Mouse (Mus musculus): Measurements from ENCODE around the gene Fam173b.

Fam173b gene

GRCm38 (mm10) chr15:31587789-31588188 lies 13.9 kb upstream of the Fam173b start:
- no peak for DNase-seq

- no peak for DNase-seq
Observed at GRCm38 (mm10) chr15:31588989-31589640, 12.5 kb upstream of the Fam173b start.

GRCm38 (mm10) chr15:31590176-31590575 lies 11.5 kb upstream of the Fam173b start:
- DNase-seq, result no peak

GRCm38 (mm10) chr15:31592531-31592930 lies 9.1 kb upstream of the Fam173b start:
- no peak for DNase-seq

GRCm38 (mm10) chr15:31594260-31594659 lies 7.4 kb upstream of the Fam173b start:
- DNase-seq, result no peak

- DNase-seq, result no peak
Observed at GRCm38 (mm10) chr15:31595651-31596050, 6.0 kb upstream of the Fam173b start.

GRCm38 (mm10) chr15:31599834-31600233 lies 1.8 kb upstream of the Fam173b start:
- DNase-seq, result no peak

GRCm38 (mm10) chr15:31601279-31601645 lies 390 bp upstream of the Fam173b start:
- DNase-seq, result no peak

GRCm38 (mm10) chr15:31602426-31602825 lies 774 bp downstream of the Fam173b start:
- DNase-seq, result peak; percentile 76

GRCm38 (mm10) chr15:31603113-31603512 lies 1.5 kb downstream of the Fam173b start:
- no peak for DNase-seq

- no peak for DNase-seq
Observed at GRCm38 (mm10) chr15:31606821-31607220, 5.2 kb downstream of the Fam173b start.

- peak; percentile 42 for DNase-seq
Observed at GRCm38 (mm10) chr15:31611027-31611426, 9.4 kb downstream of the Fam173b start.

- DNase-seq, result no peak
Observed at GRCm38 (mm10) chr15:31611976-31612375, 10.3 kb downstream of the Fam173b start.

- DNase-seq, result no peak
Observed at GRCm38 (mm10) chr15:31613826-31614453, 12.3 kb downstream of the Fam173b start.

- DNase-seq, result no peak
Observed at GRCm38 (mm10) chr15:31614666-31615065, 13.0 kb downstream of the Fam173b start.

GRCm38 (mm10) chr15:31617261-31617660 lies 15.6 kb downstream of the Fam173b start:
- no peak for DNase-seq

GRCm38 (mm10) chr15:31619521-31619920 lies 17.9 kb downstream of the Fam173b start:
- no peak for DNase-seq

- no peak for DNase-seq
Observed at GRCm38 (mm10) chr15:31627277-31628154, 25.9 kb downstream of the Fam173b start.

GRCm38 (mm10) chr15:31628180-31628579 lies 26.5 kb downstream of the Fam173b start:
- DNase-seq, result peak; percentile 40

GRCm38 (mm10) chr15:31629556-31629955 lies 27.9 kb downstream of the Fam173b start:
- no peak for DNase-seq

GRCm38 (mm10) chr15:31631396-31631858 lies 29.8 kb downstream of the Fam173b start:
- peak; percentile 22 for DNase-seq

GRCm38 (mm10) chr15:31632478-31632877 lies 30.8 kb downstream of the Fam173b start:
- DNase-seq, result no peak

- DNase-seq, result no peak
Observed at GRCm38 (mm10) chr15:31634582-31634981, 32.9 kb downstream of the Fam173b start.
